In genomic region chr3:107413093-107413492, GRCm38 (mm10) we compare ENCODE assay signal across 16 mouse cellular contexts. TPM values are rescaled to one million over a fixed set of nuclear protein-coding genes. Genes with fewer than 3 reads are reported as not detected.
DNase-seq lines count a peak whose midpoint lies in the region; ATAC-seq lines count a peak whose summit lies in the region.
"Had no signal": no experiment of that assay in that cellular context is flagged by ENCODE, and none has a peak within 500 bp of the region (broad histone marks: within the 10 kb centered on the region; RNA-seq: fewer than 3 reads in every experiment).

No protein-coding gene starts in this region.

- no peak overlapping the region for H3K4me3 ChIP-seq in hindbrain, embryonic 14.5 days (replicated peaks; ENCODE audit: low read length)
- H3K4me3 ChIP-seq in hindbrain, embryonic 12.5 days: no peak overlapping the region
- no peak overlapping the region for H3K4me3 ChIP-seq in midbrain, embryonic 16.5 days (ENCODE audit: low read depth, low read length)
- H3K4me3 ChIP-seq: heart, embryonic 12.5 days; layer of hippocampus, adult 2 months had no signal

- DNase-seq in cerebellum, postnatal 4 days (ENCODE audit: low spot score in 2 of 2): no peak
- no peak for DNase-seq in hindbrain, embryonic 14.5 days (ENCODE audit: low spot score)
- peak; percentile 63 for DNase-seq in cerebellum, adult 8-10 months
- no peak for DNase-seq in kidney, adult 9 months
- DNase-seq in T-cell, adult 2 months (ENCODE audit: low spot score): no peak
- DNase-seq: gastrocnemius, postnatal 10 days; kidney, adult 2 months; liver, postnatal 0 days; right cerebral cortex, postnatal 4 days; thymus, adult 2 months had no signal

- H3K9ac ChIP-seq in hindbrain, embryonic 14.5 days: no peak overlapping the region
- H3K9ac ChIP-seq in hindbrain, embryonic 12.5 days: no peak overlapping the region
- 0 out of 2 replicates have a peak overlapping the region, but pooled peaks have one; percentile 28 for H3K9ac ChIP-seq in midbrain, embryonic 16.5 days (ENCODE audit: low read depth, low read length)
- H3K9ac ChIP-seq: heart, embryonic 12.5 days; liver, postnatal 0 days had no signal

- 35% methylated on average over 2 of the region's 2 CpGs for WGBS in hindbrain, embryonic 14.5 days
- WGBS in hindbrain, embryonic 12.5 days: 42% methylated on average over 2 of the region's 2 CpGs
- WGBS in midbrain, embryonic 16.5 days: 22% methylated on average over 2 of the region's 2 CpGs

- ATAC-seq in cerebellum, adult (ENCODE audit: insufficient number of reproducible peaks, low FRiP score, low TSS enrichment): peak; percentile 64; the same call in 1 of the 2 replicates
- no peak for ATAC-seq in hindbrain, embryonic 14.5 days (ENCODE audit: low FRiP score)
- no peak for ATAC-seq in hindbrain, embryonic 12.5 days (ENCODE audit: low FRiP score)
- ATAC-seq in midbrain, embryonic 16.5 days: peak; percentile 8; the same call in 1 of the 2 replicates
- ATAC-seq: liver, postnatal 0 days had no signal

- H3K4me1 ChIP-seq in hindbrain, embryonic 14.5 days (replicated peaks; ENCODE audit: control insufficient read depth, insufficient read depth, low read length): peaks cover 26% of the 10 kb centered on the region
- H3K4me1 ChIP-seq in hindbrain, embryonic 12.5 days: peaks cover 22% of the 10 kb centered on the region
- H3K4me1 ChIP-seq in midbrain, embryonic 16.5 days (ENCODE audit: control insufficient read depth, insufficient read depth, low read length): peaks cover 26% of the 10 kb centered on the region

- no peak overlapping the region for H3K4me2 ChIP-seq in hindbrain, embryonic 14.5 days (replicated peaks)
- H3K4me2 ChIP-seq in hindbrain, embryonic 12.5 days (replicated peaks): no peak overlapping the region
- no peak overlapping the region for H3K4me2 ChIP-seq in midbrain, embryonic 16.5 days (ENCODE audit: low read length)
- H3K4me2 ChIP-seq: heart, embryonic 12.5 days had no signal

- no peaks in the 10 kb centered on the region for H3K9me3 ChIP-seq in hindbrain, embryonic 14.5 days (ENCODE audit: control insufficient read depth, low read length)
- no peaks in the 10 kb centered on the region for H3K9me3 ChIP-seq in hindbrain, embryonic 12.5 days (replicated peaks)
- no peaks in the 10 kb centered on the region for H3K9me3 ChIP-seq in midbrain, embryonic 16.5 days (replicated peaks; ENCODE audit: control insufficient read depth, low read length, poor library complexity, severe bottlenecking)
- H3K9me3 ChIP-seq: heart, embryonic 12.5 days had no signal

- peak overlapping the region; percentile 84 for H3K27ac ChIP-seq in hindbrain, embryonic 14.5 days
- H3K27ac ChIP-seq in hindbrain, embryonic 12.5 days: no peak overlapping the region
- peak overlapping the region; percentile 90 for H3K27ac ChIP-seq in midbrain, embryonic 16.5 days (ENCODE audit: low read length)
- H3K27ac ChIP-seq: macrophage had no signal

- no peaks in the 10 kb centered on the region for H3K27me3 ChIP-seq in hindbrain, embryonic 14.5 days (ENCODE audit: control insufficient read depth, insufficient read depth, low read length)
- no peaks in the 10 kb centered on the region for H3K27me3 ChIP-seq in hindbrain, embryonic 12.5 days
- no peaks in the 10 kb centered on the region for H3K27me3 ChIP-seq in midbrain, embryonic 16.5 days (ENCODE audit: control insufficient read depth, insufficient read depth, low read depth, low read length)

- no peaks in the 10 kb centered on the region for H3K36me3 ChIP-seq in hindbrain, embryonic 14.5 days (replicated peaks; ENCODE audit: control insufficient read depth, insufficient read depth)
- H3K36me3 ChIP-seq in hindbrain, embryonic 12.5 days: no peaks in the 10 kb centered on the region
- H3K36me3 ChIP-seq in midbrain, embryonic 16.5 days (ENCODE audit: control insufficient read depth, insufficient read depth, low read length): no peaks in the 10 kb centered on the region
- H3K36me3 ChIP-seq: heart, embryonic 12.5 days had no signal

RNA-seq across cellular contexts. Expression of gene Kcnc4, which starts 46.3 kb away (rescaled TPM):
- polyA plus RNA-seq in hindbrain, embryonic 14.5 days (2014; fragmentation: Nextera tagmentation; extraction: Ambion mirVana): 7.9 and 11.8 TPM in 2 replicates
- polyA plus RNA-seq in hindbrain, embryonic 12.5 days (2016; fragmentation: Nextera tagmentation; extraction: Ambion mirVana): 0.71 and 0.73 TPM in 2 replicates
- polyA plus RNA-seq in midbrain, embryonic 16.5 days (2015; fragmentation: Nextera tagmentation; extraction: Ambion mirVana): 5.8 and 8.8 TPM in 2 replicates
- polyA plus RNA-seq: liver, postnatal 0 days; macrophage had no signal

Comparison
In these comparisons a context has a peak if more than half of its experiments do, and no peak if none do; other contexts are left out.
1. ATAC-seq: peak in cerebellum, adult (single experiment) and midbrain, embryonic 16.5 days (single experiment); none in hindbrain, embryonic 14.5 days (single experiment) and hindbrain, embryonic 12.5 days (single experiment).